Mouse (Mus musculus) limb, embryonic 11.5 days (tissue): ENCODE measurements around the gene Scn7a. TPM values are rescaled to one million over a fixed set of nuclear protein-coding genes. Genes with fewer than 3 reads are reported as not detected.

ENCODE experiments used
- ATAC-seq: fragments of 200-750 bp; cut with Nextera tagmentation; 2 replicates; pipeline ENCODE4 v1.8.0; 2017; ENCODE audit warnings: low read depth; ENCODE audit not compliant: insufficient number of reproducible peaks, low FRiP score, low TSS enrichment
- DNase-seq: peaks from one replicate; pipeline ENCODE4 v3.0.0-alpha.2; 2015; ENCODE audit warnings: low spot score
- H3K27ac ChIP-seq: fragments of 300-500 bp; sonication (generic); replicated peaks from 2 replicates; pipeline ENCODE4 v1.5.1; 2014; ENCODE audit warnings: low read depth, mild to moderate bottlenecking, low read length
- H3K27me3 ChIP-seq: fragments of 300-500 bp; sonication (generic); 2 replicates; pipeline ENCODE4 v1.6.1; 2014; ENCODE audit warnings: mild to moderate bottlenecking, low read length, mixed read lengths; ENCODE audit not compliant: control insufficient read depth, insufficient read depth
- H3K36me3 ChIP-seq: fragments of 300-500 bp; sonication (generic); 2 replicates; pipeline ENCODE4 v1.6.1; 2014; ENCODE audit warnings: mild to moderate bottlenecking, low read length, moderate library complexity, mixed read lengths; ENCODE audit not compliant: control insufficient read depth, insufficient read depth
- H3K4me1 ChIP-seq: fragments of 300-500 bp; sonication (generic); 2 replicates; pipeline ENCODE4 v1.6.1; 2014; ENCODE audit warnings: low read length, mixed read lengths; ENCODE audit not compliant: control insufficient read depth, insufficient read depth
- H3K4me2 ChIP-seq: fragments of 300-500 bp; sonication (generic); 2 replicates; pipeline ENCODE4 v1.6.1; 2014; ENCODE audit warnings: low read depth, mild to moderate bottlenecking, moderate library complexity; ENCODE audit not compliant: severe bottlenecking
- H3K4me3 ChIP-seq: fragments of 300-500 bp; sonication (generic); 2 replicates; pipeline ENCODE4 v1.5.1; 2014; ENCODE audit warnings: low read depth, low read length
- H3K9ac ChIP-seq: fragments of 300-500 bp; sonication (generic); 2 replicates; pipeline ENCODE4 v1.6.1; 2014; ENCODE audit warnings: mild to moderate bottlenecking, low read length
- H3K9me3 ChIP-seq: fragments of 300-500 bp; sonication (generic); 2 replicates; pipeline ENCODE4 v1.6.1; 2016; ENCODE audit warnings: low read length; ENCODE audit not compliant: control insufficient read depth
- WGBS: fragments of 180-500 bp; shearing (Covaris S2); extraction: QIAGEN DNeasy Blood & Tissue Kit; methylation state at CpG from one replicate; pipeline ENCODE4 v1.1.7; 2014; 5-methylcytosine and 5-hydroxymethylcytosine counted together
- polyA plus RNA-seq: library from polyadenylated mRNA; unstranded; fragments of >200 nt; fragmentation: Nextera tagmentation; extraction: Ambion mirVana; gene quantifications from 2 replicates; pipeline ENCODE4 v1.2.1, GENCODE M21; 2014

Scn7a gene
- polyA plus RNA-seq, result not detected in 2 replicates

DNA sequence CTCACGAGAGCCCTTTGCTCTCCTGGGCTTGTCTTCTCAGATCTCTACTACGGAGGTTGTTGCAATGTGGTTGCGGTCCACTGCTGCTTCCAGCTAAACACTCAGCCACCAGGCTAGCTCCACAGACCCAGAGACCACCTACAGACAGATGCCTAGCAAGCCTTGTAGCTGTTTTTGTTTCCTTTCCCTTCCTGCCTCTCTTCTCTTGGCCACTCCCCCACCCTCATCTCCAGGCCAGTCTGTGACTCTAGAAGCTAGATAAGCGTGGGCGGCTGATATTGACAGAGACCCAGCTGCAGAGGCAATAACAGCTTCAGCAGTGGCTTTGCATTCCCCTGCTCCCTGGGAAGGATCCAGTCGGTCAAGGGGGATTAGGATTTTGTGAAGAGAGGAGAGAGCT lies at the start of gene Scn7a:
TSS of gene Scn7a (minus strand) at position 150 of the 400 bp plus-strand sequence.
- Histone ChIP-seq H3K4me2 (no peak within 1 kb of the TSS), H3K27ac (no peak within 1 kb of the TSS), H3K27me3 (no peaks in the 10 kb centered on the region), H3K9ac (no peak within 1 kb of the TSS), H3K4me1 (no peaks in the 10 kb centered on the region), H3K4me3 (no peak within 1 kb of the TSS), H3K36me3 (no peaks in the 10 kb centered on the region), H3K9me3 (no peaks in the 10 kb centered on the region)
- WGBS, result 32% methylated on average over 6 of the region's 6 CpGs
- DNase-seq (no peak), ATAC-seq (no peak)

DNA sequence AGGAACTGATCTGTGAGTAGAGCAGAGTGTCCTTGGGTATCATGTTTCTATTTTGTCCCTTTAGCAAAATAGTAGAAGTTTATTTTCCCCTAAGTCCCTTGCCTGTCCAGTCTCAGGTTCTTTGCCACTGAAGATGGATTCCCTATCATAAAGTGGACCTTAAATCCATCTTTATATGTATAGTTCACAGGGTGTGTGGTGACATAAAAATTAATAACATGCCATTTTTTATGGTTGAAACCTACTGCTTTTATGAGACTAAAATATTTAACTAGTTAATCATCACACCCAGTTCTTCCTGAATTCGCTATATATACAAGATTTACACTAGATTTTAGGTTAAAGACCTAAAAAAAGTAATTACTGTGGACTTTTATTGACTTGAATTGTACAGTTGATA lies 43.0 kb upstream of the Scn7a start:
- Histone ChIP-seq H3K9me3 (no peaks in the 10 kb centered on the region), H3K4me3 (no peak overlapping the region), H3K4me1 (no peaks in the 10 kb centered on the region), H3K9ac (no peak overlapping the region), H3K4me2 (no peak overlapping the region), H3K27me3 (no peaks in the 10 kb centered on the region), H3K36me3 (no peaks in the 10 kb centered on the region), H3K27ac (no peak overlapping the region)
- 82% methylated on average over 1 of the region's 1 CpGs for WGBS
- DNase-seq, result no peak
- no peak for ATAC-seq

DNA sequence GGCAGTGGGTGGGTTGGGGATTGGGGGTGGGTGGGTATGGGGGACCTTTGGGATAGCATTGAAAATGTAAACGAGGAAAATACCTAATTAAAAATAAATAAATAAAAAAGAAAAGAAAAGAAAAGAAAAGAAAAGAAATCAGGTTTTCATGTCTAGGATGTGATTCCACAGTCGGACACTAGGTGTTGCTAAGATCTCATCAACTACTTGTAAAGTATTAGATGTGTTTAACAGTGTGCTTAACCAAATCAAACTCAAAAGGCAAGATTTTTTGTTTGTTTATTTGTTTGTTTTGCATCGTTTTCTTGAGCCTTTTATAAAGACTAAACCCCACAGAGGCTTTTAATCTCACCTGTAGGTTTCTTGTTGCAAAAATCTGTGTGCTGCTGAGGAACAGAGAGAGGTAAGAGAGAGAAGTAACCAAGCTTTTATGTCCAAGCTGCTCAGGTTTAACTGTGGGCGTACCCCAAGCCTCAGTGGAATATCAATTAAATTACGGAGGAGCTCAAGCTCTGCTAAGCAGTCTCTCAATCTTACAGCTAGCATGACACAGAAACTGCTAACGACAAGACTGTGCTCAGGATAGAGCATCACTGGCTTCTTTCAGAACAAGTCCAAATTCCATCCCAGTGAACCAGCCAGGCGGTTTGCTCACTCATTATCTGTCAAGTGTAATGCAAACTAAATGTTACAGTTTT lies 35.3 kb upstream of the Scn7a start:
- H3K9ac ChIP-seq, result no peak overlapping the region
- H3K9me3 ChIP-seq, result no peaks in the 10 kb centered on the region
- no peaks in the 10 kb centered on the region for H3K27me3 ChIP-seq
- H3K4me2 ChIP-seq, result no peak overlapping the region
- WGBS, result 42% methylated on average over 7 of the region's 7 CpGs
- DNase-seq (no peak), ATAC-seq (no peak; the same call in 1 of the 2 replicates)
- H3K36me3 ChIP-seq, result no peaks in the 10 kb centered on the region
- no peak overlapping the region for H3K4me3 ChIP-seq
- H3K27ac ChIP-seq, result no peak overlapping the region
- no peaks in the 10 kb centered on the region for H3K4me1 ChIP-seq

DNA sequence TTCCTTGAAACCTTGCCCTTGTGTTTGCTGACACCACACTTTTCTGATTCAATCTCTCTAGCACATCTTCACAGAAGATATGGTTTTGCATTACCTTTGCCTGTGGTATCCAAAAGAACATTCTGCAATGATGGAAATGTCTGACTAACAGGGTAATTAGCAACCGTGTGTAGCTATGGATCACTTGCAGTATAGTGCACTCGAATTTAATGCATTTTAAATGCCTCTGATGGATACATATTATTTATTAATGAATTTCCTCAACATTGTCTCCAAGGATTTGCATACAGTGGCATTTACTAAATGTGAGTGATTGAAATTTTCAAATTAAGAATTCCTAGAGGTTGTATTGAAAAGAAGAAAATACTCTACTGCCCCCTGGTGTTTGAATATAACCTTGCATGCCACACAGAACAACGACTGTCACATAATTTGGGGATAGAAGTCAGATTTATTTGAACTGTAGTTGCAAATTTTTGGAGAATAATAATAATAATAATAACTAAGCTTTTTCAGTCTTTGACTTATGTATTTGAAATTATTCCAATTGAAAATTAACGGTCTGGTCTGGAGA lies 15.0 kb upstream of the Scn7a start:
- H3K36me3 ChIP-seq, result no peaks in the 10 kb centered on the region
- no peak overlapping the region for H3K4me3 ChIP-seq
- DNase-seq, result no peak
- WGBS, result 51% methylated on average over 4 of the region's 4 CpGs
- no peaks in the 10 kb centered on the region for H3K27me3 ChIP-seq
- H3K4me1 ChIP-seq, result no peaks in the 10 kb centered on the region
- no peak for ATAC-seq
- no peak overlapping the region for H3K27ac ChIP-seq
- no peaks in the 10 kb centered on the region for H3K9me3 ChIP-seq
- H3K9ac ChIP-seq, result no peak overlapping the region
- H3K4me2 ChIP-seq, result no peak overlapping the region

DNA sequence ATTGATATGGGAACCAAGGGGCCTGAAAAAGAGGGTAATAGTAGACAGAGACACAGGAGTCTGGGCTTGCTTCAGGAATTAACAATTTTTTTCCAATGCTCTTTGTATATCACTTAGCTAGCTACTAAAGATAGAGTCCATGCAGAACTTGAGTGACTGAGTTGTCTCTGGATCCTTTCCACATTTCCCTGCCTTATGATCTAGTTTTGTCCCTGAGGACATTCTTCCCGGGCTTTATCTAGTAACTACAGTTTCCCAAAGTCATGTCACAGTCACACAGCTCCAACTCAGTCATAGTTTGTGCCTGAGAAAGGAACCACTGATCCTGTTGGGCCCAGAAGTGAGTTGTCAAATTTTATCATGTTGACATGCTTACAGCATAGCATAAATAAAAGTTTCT lies 12.8 kb upstream of the Scn7a start:
- Histone ChIP-seq H3K36me3 (no peaks in the 10 kb centered on the region), H3K27ac (no peak overlapping the region), H3K4me2 (no peak overlapping the region), H3K9ac (no peak overlapping the region), H3K4me3 (no peak overlapping the region), H3K27me3 (no peaks in the 10 kb centered on the region), H3K4me1 (no peaks in the 10 kb centered on the region), H3K9me3 (no peaks in the 10 kb centered on the region)
- 77% methylated on average over 1 of the region's 1 CpGs for WGBS
- DNase-seq (no peak), ATAC-seq (no peak)

DNA sequence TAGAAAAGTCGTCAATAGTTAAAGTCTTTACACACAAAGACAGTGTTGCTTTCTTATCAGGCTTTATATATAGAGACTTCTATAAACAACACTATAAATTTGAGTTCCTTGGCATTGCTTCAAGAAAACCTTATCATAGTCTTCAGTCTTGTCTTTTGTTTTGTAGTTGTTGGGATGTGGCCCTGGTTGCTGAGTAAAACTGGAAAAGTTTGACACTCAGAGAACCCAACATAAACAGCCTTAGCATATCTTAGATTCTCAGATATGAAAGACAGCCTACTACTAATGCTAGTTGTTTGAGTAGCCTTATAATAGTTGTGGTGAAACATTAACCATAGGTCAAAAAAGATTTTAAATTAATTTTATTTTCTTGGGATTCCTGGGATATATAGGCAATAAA lies 6.9 kb upstream of the Scn7a start:
- DNase-seq, result no peak
- Histone ChIP-seq H3K4me2 (no peak overlapping the region), H3K9ac (no peak overlapping the region), H3K27me3 (no peaks in the 10 kb centered on the region), H3K4me3 (no peak overlapping the region), H3K27ac (no peak overlapping the region), H3K36me3 (no peaks in the 10 kb centered on the region), H3K4me1 (no peaks in the 10 kb centered on the region), H3K9me3 (no peaks in the 10 kb centered on the region)
- ATAC-seq, result no peak
- WGBS, result 89% methylated on average over 1 of the region's 1 CpGs

DNA sequence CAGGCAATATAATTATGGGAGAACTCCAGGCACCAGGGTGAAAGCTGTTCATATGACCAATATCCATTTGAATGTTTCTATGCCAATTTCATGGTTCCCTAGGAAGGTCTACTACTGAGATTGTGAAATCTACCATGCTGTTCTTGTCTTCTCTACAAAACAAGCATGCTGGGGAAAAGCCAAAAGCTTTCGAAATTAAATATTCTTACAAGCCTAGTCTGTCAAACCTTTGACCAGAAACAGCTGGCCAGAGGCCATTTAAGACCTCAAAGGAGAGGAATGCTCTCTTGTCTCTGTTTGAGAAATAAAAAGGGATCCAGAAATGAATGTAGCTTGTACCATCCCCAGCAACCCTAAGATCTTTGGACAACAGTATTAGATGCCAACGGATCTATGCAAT lies 3.8 kb downstream of the Scn7a start:
- no peaks in the 10 kb centered on the region for H3K27me3 ChIP-seq
- no peaks in the 10 kb centered on the region for H3K36me3 ChIP-seq
- no peak for DNase-seq
- H3K4me1 ChIP-seq, result no peaks in the 10 kb centered on the region
- ATAC-seq, result no peak
- H3K27ac ChIP-seq, result no peak overlapping the region
- H3K4me2 ChIP-seq, result no peak overlapping the region
- WGBS, result 88% methylated on average over 2 of the region's 2 CpGs
- no peak overlapping the region for H3K4me3 ChIP-seq
- H3K9me3 ChIP-seq, result no peaks in the 10 kb centered on the region
- H3K9ac ChIP-seq, result no peak overlapping the region

DNA sequence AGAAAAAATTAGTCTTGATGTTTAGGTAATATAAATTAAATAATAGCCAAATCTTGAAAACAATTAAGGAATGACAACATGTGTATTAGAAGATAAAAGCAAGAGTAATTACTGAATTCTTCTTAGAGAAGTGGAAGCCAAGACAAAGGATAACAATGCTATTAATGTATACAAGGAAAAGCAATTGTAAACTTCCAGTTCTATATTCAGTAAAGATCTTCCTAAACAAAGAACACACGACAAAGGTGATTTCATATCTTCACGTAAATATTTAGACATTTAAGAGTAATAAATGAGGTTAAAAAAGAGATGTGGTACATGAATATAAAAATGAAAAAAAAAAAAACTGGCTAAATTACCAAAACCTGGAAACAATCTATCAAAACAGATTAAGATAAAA lies 16.7 kb downstream of the Scn7a start:
- no peaks in the 10 kb centered on the region for H3K36me3 ChIP-seq
- no peak overlapping the region for H3K27ac ChIP-seq
- no peak overlapping the region for H3K4me2 ChIP-seq
- no peak for ATAC-seq
- H3K9ac ChIP-seq, result no peak overlapping the region
- no peaks in the 10 kb centered on the region for H3K4me1 ChIP-seq
- H3K27me3 ChIP-seq, result no peaks in the 10 kb centered on the region
- no peaks in the 10 kb centered on the region for H3K9me3 ChIP-seq
- no peak overlapping the region for H3K4me3 ChIP-seq
- DNase-seq, result no peak
- 91% methylated on average over 2 of the region's 2 CpGs for WGBS

DNA sequence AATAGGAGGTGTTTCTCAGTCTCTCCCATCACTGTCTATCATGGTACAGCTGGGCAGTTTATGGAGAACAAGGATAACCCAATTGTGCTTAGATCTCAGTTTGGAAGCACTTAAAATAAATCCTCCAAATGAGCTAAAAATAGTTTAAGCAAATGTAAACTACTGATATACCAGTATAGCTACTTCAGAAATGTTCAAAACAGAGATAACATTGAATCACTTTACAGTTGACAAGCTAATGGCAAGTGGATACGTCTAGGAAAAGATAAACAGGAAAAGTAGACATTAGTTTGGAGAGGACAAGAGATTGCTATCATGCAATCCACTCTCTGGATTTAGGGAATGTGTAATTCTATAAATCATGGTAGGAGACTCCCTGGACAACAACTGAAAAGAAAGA lies 19.5 kb downstream of the Scn7a start:
- Histone ChIP-seq H3K4me1 (no peaks in the 10 kb centered on the region), H3K9me3 (no peaks in the 10 kb centered on the region), H3K27ac (no peak overlapping the region), H3K27me3 (no peaks in the 10 kb centered on the region), H3K9ac (no peak overlapping the region), H3K36me3 (no peaks in the 10 kb centered on the region), H3K4me3 (no peak overlapping the region), H3K4me2 (no peak overlapping the region)
- WGBS, result 80% methylated on average over 1 of the region's 1 CpGs
- ATAC-seq (no peak), DNase-seq (no peak)
